Mouse (Mus musculus) cerebellum, adult 11 months (tissue): ENCODE results near the gene Cmtm3.
A peak's percentile ranks its signal among the peaks of the same experiment; 100 is the strongest.
"Not testable (repeated sequence)": the region's sequence is repeated elsewhere in the genome, so short reads cannot be mapped to it uniquely, and the experiment has no call there.

ENCODE experiments used
- DNase-seq: peaks from one replicate; pipeline ENCODE4 v3.0.0; 2022

The Cmtm3 gene

GRCm38 (mm10) chr8:104339229-104339982 is at the start of gene Cmtm3:
TSS of gene Cmtm3 (plus strand) at chr8:104339410.
- DNase-seq: no peak

DNA sequence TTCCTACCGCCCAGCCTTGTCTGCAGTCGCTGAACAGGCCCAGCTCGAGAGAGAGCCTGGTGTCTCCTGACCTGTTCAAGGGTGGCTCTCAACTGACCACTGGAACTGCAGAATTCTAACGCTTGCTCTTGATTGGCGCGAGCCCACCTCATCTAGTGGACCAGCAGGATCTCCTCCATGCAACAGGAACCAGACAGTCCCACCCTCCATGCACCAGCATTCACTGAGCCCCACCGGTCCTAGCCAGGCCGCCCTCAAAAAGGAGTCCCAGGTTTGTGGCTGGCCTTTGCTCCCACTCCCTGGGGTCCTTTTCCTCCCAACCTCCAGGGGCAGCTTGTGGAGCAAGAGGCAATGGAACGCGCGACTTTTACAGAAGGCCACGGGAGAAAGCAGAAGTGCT is 46.1 kb upstream of the Cmtm3 start, which contains the start of gene Cmtm2a:
Gene Cmtm2a (minus strand): TSS at position 101 of the 400 bp plus-strand sequence.
- not testable (repeated sequence) for DNase-seq

DNA sequence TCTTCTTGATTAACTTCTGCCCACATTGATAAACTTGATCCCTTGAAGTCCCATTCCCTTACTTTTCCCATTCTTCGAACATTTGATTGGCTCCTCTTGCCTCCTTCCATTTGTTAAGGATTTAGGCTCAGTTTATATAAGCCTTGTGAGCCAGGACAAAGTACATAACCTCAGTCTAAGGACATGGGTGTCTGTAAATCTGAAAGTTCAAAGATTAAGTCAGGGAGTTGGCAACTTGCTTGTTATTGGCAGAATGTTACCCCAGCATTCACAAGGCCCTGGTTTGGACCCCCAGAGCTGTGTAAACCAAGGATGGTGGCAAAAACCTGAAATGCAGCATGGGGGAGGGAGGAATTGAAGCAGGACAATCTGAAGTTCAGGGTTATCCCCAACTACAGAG is 44.8 kb upstream of the Cmtm3 start:
- DNase-seq: no peak

DNA sequence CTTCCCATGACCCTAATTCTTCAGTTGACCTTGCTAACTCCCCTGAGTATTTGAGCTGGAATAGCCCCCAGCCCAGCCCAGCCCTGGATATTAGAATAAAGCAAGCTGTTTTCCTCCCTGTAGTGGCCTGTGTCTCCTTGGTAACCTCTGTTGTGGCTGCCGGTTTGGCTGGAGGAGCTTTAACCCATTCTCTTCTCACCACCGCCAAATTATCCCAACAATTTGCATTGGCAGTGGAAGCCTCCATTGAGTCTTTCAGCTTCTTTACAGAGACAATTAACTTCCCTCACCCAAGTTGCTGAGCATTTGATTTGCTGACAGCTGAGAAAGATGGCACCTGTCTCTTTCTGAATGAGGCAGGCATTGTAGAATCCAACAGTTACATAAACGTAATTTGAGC is 37.6 kb upstream of the Cmtm3 start:
- DNase-seq: not testable (repeated sequence)

DNA sequence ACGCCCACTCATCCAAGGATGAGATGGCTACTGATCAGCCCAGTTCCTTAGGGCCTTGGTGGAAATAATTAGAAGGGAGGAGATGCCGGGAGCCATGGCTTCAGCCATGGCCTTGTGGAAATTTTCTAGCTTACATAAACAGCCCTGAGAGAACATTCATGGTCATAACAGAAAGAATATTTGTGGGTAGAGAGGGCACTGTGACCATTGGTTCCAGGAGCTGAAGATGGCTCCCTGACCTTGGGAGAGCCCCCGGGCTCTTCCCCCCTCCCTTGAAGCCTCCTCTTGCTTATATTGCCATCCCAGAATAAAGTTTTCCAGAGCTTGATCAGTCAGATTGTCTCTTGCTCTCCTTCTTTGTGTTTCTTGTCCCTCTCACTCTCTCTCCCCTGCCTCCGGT is 36.7 kb upstream of the Cmtm3 start:
- not testable (repeated sequence) for DNase-seq

- no peak for DNase-seq
These were observed 34.2 kb upstream of the Cmtm3 start for GRCm38 (mm10) chr8:104304962-104305361.

GRCm38 (mm10) chr8:104308341-104308740 is 30.9 kb upstream of the Cmtm3 start:
- not testable (repeated sequence) for DNase-seq

DNA sequence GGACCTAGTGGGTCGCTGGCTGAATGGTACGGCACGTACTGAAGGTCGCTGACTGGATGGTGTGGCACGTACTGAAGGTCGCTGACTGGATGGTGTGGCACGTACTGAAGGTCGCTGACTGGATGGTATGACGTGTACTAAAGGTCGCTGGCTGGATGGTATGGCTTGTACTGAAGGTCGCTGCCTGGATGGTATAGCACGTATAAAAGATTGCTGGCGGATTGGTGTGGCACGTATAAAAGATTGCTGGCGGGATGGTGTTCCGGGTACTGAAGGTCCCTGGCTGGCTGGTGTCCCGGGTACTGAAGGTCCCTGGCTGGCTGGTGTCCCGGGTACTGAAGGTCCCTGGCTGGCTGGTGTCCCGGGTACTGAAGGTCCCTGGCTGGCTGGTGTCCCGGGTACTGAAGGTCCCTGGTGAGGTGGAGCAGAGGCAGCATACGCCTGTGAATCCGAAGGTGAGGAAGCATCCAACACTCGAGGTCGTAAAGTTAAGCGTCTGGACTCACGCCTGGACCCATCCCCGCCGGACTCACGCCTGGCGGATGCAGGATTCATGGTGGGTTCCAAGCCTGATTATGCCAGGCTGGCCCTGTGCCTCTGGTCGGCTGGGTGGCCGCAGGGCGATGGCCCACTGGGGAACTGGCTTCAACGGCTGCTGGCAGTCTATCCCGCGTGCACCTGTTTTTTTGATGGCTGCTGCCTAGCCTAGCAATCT is 29.6 kb upstream of the Cmtm3 start, which contains the start of the genes Gm45711 and Cmtm1:
Gene Gm45711 (minus strand): TSS at position 641 of the 715 bp plus-strand sequence.
Gene Cmtm1 (minus strand): TSS at position 705 of the 715 bp plus-strand sequence.
- peak; percentile 19 for DNase-seq

DNA sequence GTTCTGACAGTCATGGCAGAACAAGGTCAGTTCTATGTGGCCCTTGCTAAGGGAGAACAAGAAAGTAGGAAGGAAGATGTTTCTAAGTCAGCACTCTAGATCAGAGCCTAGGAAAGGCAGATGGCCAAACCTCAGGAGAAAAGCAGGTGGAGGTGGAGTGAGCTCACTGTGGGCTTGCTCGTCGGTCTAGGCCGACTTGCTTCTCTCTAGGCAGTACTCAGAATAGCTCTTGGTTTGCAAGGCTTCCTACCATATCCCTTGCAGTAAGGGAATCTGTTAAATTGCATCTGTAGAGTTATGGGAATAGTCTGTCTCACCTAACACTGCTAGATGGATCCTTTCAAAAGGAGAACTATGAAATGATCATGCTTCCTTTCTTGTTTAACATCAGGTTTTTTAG is 27.2 kb upstream of the Cmtm3 start:
- not testable (repeated sequence) for DNase-seq

DNA sequence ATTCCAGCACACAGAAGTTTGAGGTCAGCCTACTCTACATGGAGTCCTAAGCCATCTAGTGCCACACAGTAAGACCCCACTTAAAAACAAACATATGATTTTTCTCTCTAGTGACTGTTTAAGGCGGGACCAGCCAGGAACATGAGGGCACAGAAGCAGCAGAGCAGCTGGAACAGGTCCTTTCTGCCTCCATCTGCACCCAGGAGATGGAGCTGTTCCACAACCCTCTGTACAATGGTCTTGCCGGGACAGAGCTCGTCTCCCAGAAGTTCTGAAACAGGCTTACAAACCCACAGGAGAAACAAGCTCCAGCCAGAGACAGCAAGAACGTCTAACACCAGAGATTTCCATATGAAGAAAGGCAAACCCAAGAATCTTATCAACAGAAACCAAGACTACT is 25.9 kb upstream of the Cmtm3 start:
- no peak for DNase-seq

GRCm38 (mm10) chr8:104321267-104321666 is 17.9 kb upstream of the Cmtm3 start, which contains the start of gene Gm11020:
TSS of gene Gm11020 (plus strand) at chr8:104321567.
- not testable (repeated sequence) for DNase-seq

DNA sequence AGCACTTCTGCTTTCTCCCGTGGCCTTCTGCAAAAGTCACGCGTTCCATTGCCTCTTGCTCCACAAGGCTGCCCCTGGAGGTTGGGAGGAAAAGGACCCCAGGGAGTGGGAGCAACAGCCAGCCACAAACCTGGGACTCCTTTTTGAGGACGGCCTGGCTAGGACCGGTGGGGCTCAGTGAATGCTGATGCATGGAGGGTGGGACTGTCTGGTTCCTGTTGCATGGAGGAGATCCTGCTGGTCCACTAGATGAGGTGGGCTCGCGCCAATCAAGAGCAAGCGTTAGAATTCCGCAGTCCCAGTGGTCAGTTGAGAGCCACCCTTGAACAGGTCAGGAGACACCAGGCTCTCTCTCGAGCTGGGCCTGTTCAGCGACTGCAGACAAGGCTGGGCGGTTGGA is 17.3 kb upstream of the Cmtm3 start, which contains the start of gene Cmtm2b:
Gene Cmtm2b (plus strand): TSS at position 301 of the 400 bp plus-strand sequence.
- not testable (repeated sequence) for DNase-seq

DNA sequence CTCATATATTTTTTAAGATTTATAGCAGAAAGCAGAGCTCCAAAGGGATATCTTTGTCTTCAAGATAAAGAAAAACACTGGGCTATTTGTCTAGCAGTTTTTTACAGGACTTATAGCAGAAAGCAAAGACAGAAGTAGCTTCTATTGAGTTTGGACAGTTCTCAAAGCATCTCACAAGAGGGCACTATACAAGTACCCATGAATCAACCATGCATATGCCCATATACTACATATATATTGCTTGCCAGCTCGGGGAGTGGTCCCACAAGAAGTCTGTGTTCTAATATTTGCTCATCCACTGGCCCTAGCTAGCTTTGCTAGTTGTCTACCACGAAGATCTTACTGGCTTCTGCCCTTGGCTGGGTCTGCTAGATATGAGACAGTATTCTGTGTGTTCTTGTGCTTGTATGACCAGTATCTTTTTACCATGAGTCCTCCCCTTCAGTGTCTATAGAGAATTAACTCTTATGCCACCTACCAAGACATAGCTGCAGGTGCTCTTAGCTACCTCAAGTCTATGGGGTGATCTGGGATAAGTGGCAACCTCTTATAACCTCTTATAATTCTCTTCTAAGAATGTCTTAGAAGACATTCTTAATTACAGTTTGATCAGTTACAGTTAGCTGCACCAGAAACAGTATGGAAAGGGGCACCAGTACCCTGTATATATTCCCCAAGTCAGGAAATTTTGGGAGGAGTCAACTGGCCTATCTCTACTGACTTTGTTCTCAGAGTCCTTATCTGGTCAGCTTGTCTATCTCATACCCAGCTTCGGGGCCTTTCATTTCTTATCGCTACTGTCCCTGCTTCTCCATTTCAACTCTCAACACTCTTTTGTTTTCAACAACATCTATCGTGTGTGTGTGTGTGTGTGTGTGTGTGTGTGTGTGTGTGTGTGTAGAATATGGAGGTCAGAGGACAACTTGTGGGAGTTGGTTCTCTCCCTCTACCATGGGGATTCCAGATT is 6.3 kb upstream of the Cmtm3 start:
- no peak for DNase-seq

DNA sequence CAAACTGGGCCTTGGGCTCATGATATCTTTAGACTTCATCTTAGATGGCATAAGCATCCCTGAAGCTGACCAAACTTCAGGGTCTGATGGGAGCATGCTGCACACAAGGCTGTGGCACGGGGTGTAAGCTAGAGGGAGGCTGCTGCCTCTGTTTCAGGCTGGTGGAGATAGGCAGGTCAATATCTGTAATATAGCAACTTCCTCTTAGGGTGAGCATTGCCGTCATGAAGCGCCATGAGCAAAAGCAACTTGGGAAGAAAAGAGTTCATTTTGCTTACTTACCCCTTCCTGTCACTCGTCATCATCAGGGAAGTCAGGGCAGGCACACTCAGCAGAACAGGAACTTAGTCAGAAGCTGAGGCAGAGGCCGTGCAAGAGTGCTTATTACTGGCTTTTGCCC is 5.4 kb upstream of the Cmtm3 start:
- DNase-seq: no peak

DNA sequence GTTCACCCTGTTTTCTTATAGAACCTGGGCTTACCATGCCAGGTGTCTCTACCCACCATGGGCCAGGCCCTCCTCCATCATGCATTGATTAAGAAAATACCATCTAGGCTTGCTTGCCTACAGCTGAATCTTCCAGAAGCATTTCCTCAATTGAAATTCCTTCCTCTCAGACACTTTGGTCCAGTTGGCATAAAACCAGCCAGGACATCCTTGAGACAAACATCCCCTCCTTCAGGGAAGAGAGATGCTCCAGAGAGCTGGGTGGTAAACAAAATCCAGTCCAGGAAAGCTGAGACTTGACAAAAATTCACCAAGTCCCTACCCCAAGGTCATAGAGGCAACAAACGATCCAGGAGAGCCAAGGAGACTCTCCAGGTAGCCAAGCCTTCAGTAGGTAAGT is 5.0 kb upstream of the Cmtm3 start:
- no peak for DNase-seq

DNA sequence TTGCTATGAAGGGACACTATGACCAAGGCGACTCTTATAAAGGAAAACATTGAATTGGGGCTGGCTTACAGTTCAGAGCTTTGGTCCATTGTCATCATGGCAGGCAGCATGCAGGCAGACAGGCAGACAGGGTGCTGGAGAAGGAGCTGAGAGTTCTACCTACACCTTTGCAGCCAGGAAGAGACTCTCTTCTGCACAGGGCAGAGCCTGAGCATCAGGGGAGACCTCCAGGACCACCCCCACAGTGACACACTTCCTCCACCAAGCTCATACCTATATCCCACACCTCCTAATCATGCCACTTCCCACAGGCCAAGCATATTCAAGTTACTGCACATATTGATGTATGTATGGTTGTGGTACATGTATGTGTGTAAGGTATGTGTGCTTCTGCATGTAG is 2.4 kb upstream of the Cmtm3 start:
- DNase-seq: no peak

GRCm38 (mm10) chr8:104337890-104338289 is 1.3 kb upstream of the Cmtm3 start:
- DNase-seq: no peak

DNA sequence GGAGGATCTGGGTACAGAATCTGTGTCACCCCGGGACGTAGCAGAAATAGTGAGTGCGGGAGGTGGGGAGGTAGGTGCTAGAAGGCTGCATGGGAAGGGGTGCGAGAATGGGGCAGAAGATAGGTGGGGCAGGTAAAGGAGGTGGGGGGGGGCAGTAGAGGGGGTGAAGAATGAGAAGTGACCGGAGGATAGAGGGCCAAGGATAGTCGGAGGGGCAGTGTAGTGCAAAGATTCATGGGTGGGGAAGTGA is 698 bp downstream of the Cmtm3 start:
- DNase-seq: no peak

DNA sequence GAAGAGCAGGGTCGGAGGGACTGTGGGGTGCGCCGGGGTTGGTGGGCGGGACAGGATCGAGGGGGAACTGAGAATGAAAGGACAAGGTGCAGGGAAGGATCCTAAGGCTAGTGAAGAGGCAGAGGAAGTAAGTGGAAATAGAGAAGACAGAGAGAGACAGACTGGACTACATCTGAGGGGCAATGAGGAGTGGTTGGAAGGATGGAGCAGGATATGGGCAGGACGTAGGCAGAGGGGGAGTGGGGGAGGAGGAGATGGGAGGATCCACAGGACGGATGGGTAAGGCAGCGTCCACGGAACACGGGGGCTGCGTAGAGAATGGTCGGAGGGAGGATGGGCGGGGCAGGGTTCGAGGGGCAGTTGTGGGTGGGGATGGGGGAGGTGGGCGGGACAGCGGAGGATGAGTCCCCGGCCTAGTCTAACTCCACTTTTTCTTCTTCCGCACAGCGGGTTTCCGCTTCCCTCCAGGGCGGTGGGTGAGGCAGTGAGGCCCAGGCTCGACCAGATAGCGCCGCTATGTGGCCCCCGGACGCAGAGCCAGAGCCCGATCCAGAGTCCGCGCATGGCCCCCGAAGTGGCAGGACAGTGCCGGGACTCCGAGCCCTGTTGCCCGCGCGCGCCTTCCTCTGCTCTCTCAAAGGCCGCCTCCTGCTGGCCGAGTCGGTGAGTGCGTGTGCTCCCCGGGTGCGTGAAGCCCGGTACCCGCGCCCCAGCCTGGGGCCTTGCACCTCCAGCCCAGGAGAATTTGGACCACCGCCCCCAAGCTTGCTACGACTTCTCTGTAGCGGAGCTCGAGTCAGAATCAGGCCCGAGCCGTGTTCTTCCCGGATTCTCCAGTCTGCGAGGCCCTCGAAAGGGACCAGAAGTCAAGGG is 1.3 kb downstream of the Cmtm3 start:
- DNase-seq: peak; percentile 34

DNA sequence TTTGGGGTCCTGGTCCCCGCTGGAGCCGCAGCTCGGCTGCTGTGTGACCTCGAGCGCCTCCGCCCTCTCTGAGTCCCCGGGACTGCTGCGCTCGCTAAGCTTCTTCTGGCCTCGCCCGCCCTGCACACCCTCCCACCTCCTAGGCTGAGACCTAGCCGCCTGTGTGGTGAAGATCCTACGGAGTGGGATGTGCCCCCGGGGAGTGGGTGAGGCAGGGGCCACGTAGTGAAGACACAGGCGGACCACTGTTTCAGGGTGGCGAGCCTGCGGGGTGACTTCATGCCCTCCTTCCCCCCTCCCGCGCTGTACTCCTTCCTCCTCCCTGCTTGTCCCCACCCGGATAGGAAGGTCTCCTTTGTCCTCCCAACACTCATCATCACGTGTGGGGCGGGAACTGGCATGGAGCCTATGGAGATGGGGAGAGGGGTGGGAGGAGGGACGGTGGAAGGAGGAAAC is 1.9 kb downstream of the Cmtm3 start:
- DNase-seq: no peak

GRCm38 (mm10) chr8:104341678-104342077 is 2.5 kb downstream of the Cmtm3 start:
- no peak for DNase-seq

DNA sequence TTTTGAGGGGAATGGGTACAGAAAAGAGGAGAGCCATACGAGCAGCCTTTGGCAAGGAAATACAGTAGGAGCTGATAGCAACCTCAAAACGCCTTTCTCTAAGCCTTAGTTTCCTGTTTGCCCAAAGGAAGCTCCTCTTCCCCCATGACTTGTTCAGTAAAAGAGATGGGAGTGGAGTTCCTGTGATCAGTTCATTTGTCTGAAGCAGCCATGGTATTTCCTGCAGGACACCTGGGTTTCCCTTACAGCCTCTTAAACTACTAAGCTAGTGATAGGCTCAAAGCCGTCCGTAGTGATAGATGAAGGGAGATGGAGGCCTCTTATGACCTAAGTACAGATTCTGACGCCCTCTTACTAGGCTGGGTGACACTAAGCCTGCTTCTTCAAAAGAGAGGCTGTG is 3.2 kb downstream of the Cmtm3 start:
- no peak for DNase-seq
